Mouse (Mus musculus) midbrain, postnatal 0 days (tissue): ENCODE data around the gene Lrrc74a. TPM values are rescaled to one million over a fixed set of nuclear protein-coding genes. Genes with fewer than 3 reads are reported as not detected.

ENCODE experiments used
- ATAC-seq: fragments of 200-750 bp; cut with Nextera tagmentation; 2 replicates; pipeline ENCODE4 v1.8.0; 2017; ENCODE audit warnings: moderate number of reproducible peaks, mild to moderate bottlenecking, moderate TSS enrichment, moderate library complexity; ENCODE audit not compliant: low FRiP score
- DNase-seq: peaks from one replicate; pipeline ENCODE4 v3.0.0-alpha.2; 2015; ENCODE audit warnings: low spot score
- H3K27ac ChIP-seq: fragments of 300-500 bp; sonication (generic); 2 replicates; pipeline ENCODE4 v1.5.1; 2014; ENCODE audit warnings: low read depth, mild to moderate bottlenecking, low read length, mixed read lengths
- H3K27me3 ChIP-seq: fragments of 300-500 bp; sonication (generic); 2 replicates; pipeline ENCODE4 v1.6.1; 2014; ENCODE audit warnings: low read length, control low read depth, mixed read lengths; ENCODE audit not compliant: insufficient read depth
- H3K36me3 ChIP-seq: fragments of 300-500 bp; sonication (generic); 2 replicates; pipeline ENCODE4 v1.6.1; 2014; ENCODE audit warnings: low read length, control low read depth, mixed read lengths; ENCODE audit not compliant: insufficient read depth
- H3K4me1 ChIP-seq: fragments of 300-500 bp; sonication (generic); 2 replicates; pipeline ENCODE4 v1.6.1; 2014; ENCODE audit warnings: mild to moderate bottlenecking, control low read depth, antibody characterized with exemption, low read length, mixed read lengths; ENCODE audit not compliant: insufficient read depth
- H3K4me2 ChIP-seq: fragments of 300-500 bp; sonication (generic); 2 replicates; pipeline ENCODE4 v1.6.1; 2014; ENCODE audit warnings: low read depth, mild to moderate bottlenecking, low read length, mixed read lengths; ENCODE audit not compliant: poor library complexity, severe bottlenecking
- H3K4me3 ChIP-seq: fragments of 300-500 bp; sonication (generic); 2 replicates; pipeline ENCODE4 v1.5.1; 2014; ENCODE audit warnings: low read depth, mild to moderate bottlenecking, low read length, moderate library complexity
- H3K9ac ChIP-seq: fragments of 300-500 bp; sonication (generic); replicated peaks from 2 replicates; pipeline ENCODE4 v1.6.1; 2014; ENCODE audit warnings: mild to moderate bottlenecking, low read length, moderate library complexity, mixed read lengths; ENCODE audit not compliant: poor library complexity, severe bottlenecking
- H3K9me3 ChIP-seq: fragments of 300-500 bp; sonication (generic); 2 replicates; pipeline ENCODE4 v1.6.1; 2016; ENCODE audit warnings: low read length, control low read depth
- CTCF ChIP-seq: IDR thresholded peaks from 2 replicates; pipeline ENCODE4 v1.5.1; 2016; ENCODE audit warnings: antibody characterized with exemption, mild to moderate bottlenecking
- WGBS: fragments of 180-500 bp; shearing (Covaris S2); extraction: QIAGEN DNeasy Blood & Tissue Kit; methylation state at CpG from one replicate; pipeline ENCODE4 v1.1.7; 2014; 5-methylcytosine and 5-hydroxymethylcytosine counted together
- polyA plus RNA-seq: library from polyadenylated mRNA; unstranded; fragments of >200 nt; fragmentation: Nextera tagmentation; extraction: Ambion mirVana; gene quantifications from 2 replicates; pipeline ENCODE4 v1.2.1, GENCODE M21; 2015
- total RNA-seq: library from RNA; depleted of rRNA; stranded (reverse); fragments of >200 nt; gene quantifications from 2 replicates; pipeline ENCODE4 v1.2.3, GENCODE M21; 2014

Lrrc74a gene
- total and polyA plus RNA-seq, 2 experiments from 2014 or later: not detected

DNA sequence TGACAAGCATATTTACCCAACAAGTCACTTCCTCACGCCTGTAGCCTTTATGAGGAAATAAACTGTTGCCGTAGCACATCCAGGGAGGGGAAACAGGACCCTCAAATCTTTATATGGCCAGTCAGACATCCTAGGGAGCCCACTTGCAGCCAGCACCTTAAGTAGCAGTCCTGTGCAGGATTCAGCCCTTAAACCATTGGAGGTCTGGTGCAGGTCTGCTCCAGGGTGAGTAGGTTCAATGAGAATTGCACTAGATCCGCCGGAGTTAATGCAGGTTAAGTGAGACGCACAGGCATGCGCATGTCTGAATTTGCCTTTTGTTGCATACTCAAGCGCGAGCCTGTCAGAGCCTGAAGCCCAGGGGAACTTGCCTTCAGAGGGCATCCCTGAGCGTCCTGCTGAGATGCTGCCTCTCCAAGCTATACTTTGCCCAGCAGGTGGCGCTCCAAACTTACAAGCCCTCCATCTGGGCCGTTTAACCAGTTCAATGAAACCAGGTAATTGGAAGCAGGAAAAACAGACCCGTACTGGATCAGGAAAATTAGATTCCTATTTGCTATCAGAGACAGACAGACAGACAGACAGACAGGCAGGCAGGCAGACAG, 37.8 kb downstream of the Lrrc74a start:
- Histone ChIP-seq H3K4me2 (no peak overlapping the region), H3K4me3 (no peak overlapping the region), H3K27me3 (no peaks in the 10 kb centered on the region), H3K9ac (no peak overlapping the region), H3K4me1 (0 out of 2 replicates have a peak, but pooled peaks cover 4% of the 10 kb centered on the region), H3K36me3 (no peaks in the 10 kb centered on the region), H3K27ac (peak overlapping the region; percentile 33; the same call in 1 of the 2 replicates), H3K9me3 (no peaks in the 10 kb centered on the region)
- ATAC-seq: peak; percentile 82
- DNase-seq: peak; percentile 96
- 10% methylated on average over 12 of the region's 12 CpGs for WGBS
- peak; percentile 99 for TF ChIP-seq CTCF

DNA sequence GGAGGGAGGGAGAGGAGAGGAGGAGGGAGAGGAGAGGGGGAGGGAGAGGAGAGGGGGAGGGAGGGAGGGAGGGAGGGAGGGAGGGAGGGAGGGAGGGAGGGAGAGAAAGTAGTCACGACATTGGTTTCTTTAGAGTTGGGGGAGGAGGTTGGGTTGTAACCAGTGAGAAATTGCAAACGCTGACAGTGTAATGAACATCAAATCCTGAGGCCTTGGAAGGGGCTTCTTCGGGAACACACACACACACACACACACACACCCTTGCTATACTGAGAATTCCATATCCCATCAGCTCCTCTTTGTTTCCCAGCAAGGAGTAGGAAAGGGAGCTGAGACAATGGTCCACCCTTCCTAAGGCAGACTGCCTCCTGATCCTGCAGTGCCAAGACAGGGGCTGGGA, 38.4 kb downstream of the Lrrc74a start:
- Histone ChIP-seq H3K36me3 (no peaks in the 10 kb centered on the region), H3K27me3 (no peaks in the 10 kb centered on the region), H3K4me3 (no peak overlapping the region), H3K4me2 (no peak overlapping the region), H3K4me1 (0 out of 2 replicates have a peak, but pooled peaks cover 4% of the 10 kb centered on the region), H3K9me3 (no peaks in the 10 kb centered on the region), H3K9ac (no peak overlapping the region), H3K27ac (peak overlapping the region; percentile 21; the same call in 1 of the 2 replicates)
- no peak for TF ChIP-seq CTCF
- DNase-seq (peak; percentile 34), ATAC-seq (no peak)
- 27% methylated on average over 2 of the region's 3 CpGs for WGBS

DNA sequence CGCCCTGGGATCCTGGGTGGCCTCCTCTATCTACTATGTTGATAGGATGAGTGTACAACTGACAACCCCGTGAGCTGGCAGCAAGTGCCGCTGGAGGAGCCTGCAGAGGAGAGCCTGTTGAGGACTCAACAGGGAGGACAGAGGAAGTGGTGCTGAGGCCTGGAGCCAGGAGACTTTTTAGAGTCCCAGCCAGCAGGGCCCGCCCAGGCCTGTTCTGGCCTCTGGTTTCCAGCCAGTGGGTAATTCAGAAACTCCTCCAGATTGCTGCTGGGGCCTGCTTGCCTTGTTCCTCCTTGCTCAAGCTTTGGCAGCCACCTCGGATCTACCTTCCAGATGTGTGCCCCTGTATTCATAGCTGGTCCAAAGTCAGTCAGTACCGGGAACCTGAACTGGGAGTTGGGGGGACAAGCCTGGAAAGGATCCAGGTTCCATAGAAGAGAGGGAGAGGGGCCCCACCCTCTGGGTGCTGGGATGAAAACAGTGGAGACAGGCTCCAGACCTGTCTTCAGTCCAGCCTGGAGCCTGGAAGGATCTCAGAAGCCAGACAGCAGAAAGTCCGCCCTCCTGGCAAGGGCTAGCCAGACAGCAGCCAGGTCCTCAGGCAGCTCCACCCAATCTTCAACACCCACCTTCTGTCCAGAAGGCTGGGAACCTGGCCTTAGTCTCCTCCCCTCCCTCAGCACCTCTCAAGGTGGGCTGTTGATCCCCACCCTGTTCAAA, 41.6 kb downstream of the Lrrc74a start:
- Histone ChIP-seq H3K36me3 (no peaks in the 10 kb centered on the region), H3K4me2 (no peak overlapping the region), H3K9ac (no peak overlapping the region), H3K4me3 (no peak overlapping the region), H3K27me3 (no peaks in the 10 kb centered on the region), H3K27ac (no peak overlapping the region), H3K4me1 (no peaks in the 10 kb centered on the region), H3K9me3 (no peaks in the 10 kb centered on the region)
- TF ChIP-seq CTCF: no peak
- ATAC-seq (no peak), DNase-seq (peak; percentile 24)
- 80% methylated on average over 7 of the region's 7 CpGs for WGBS

DNA sequence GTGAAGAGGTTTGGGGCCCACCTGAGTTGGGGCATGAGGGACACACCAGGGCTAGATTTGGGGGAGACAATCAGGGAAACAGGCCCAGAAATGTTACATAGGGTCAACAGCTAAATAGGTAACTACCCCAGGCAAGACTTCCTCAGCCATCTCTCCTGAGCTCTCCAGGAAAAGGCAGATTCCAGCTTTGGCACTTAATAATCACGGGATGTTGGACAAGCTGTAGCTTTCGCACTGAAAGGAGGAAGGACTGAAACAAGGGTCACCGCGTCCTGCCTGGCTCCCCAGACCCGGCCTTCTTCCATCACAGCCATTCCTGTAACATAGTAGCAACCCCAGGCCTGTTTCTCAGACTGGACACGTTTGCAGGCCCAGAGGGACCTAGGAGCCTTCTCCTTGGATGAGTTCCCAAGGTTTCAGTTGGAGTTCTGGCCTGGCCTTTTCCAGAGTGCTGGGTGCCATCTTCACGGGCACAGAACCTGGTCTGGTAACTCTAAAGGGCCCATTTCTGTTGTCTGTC, 42.2 kb downstream of the Lrrc74a start:
- H3K9me3 ChIP-seq: no peaks in the 10 kb centered on the region
- no peak overlapping the region for H3K9ac ChIP-seq
- DNase-seq (no peak), ATAC-seq (no peak)
- no peak overlapping the region for H3K4me3 ChIP-seq
- TF ChIP-seq CTCF: no peak
- H3K27ac ChIP-seq: no peak overlapping the region
- 82% methylated on average over 7 of the region's 7 CpGs for WGBS
- no peak overlapping the region for H3K4me2 ChIP-seq
- H3K4me1 ChIP-seq: no peaks in the 10 kb centered on the region
- no peaks in the 10 kb centered on the region for H3K36me3 ChIP-seq
- H3K27me3 ChIP-seq: no peaks in the 10 kb centered on the region

GRCm38 (mm10) chr12:86778531-86778930, 44.4 kb downstream of the Lrrc74a start:
- H3K9ac ChIP-seq: no peak overlapping the region
- WGBS: 94% methylated on average over 4 of the region's 4 CpGs
- H3K4me3 ChIP-seq: no peak overlapping the region
- no peaks in the 10 kb centered on the region for H3K9me3 ChIP-seq
- no peak overlapping the region for H3K27ac ChIP-seq
- ATAC-seq (no peak), DNase-seq (no peak)
- H3K4me1 ChIP-seq: no peaks in the 10 kb centered on the region
- H3K27me3 ChIP-seq: no peaks in the 10 kb centered on the region
- no peak overlapping the region for H3K4me2 ChIP-seq
- no peaks in the 10 kb centered on the region for H3K36me3 ChIP-seq
- no peak for TF ChIP-seq CTCF
